Mouse (Mus musculus) liver, adult 2 months (tissue): ENCODE measurements around the gene Adamts18.

Experiments used
- CTCF ChIP-seq: fragments of 200-500 bp; IDR thresholded peaks from 2 replicates; pipeline ENCODE4 v1.5.1; 2011; ENCODE audit warnings: low read depth, low read length, control low read depth
- POLR2A ChIP-seq: fragments of 200-500 bp; IDR thresholded peaks from 2 replicates; pipeline ENCODE4 v1.6.1; 2011; ENCODE audit warnings: low read length, control low read depth; ENCODE audit not compliant: insufficient read depth; ENCODE audit errors: extremely low read depth

DNA sequence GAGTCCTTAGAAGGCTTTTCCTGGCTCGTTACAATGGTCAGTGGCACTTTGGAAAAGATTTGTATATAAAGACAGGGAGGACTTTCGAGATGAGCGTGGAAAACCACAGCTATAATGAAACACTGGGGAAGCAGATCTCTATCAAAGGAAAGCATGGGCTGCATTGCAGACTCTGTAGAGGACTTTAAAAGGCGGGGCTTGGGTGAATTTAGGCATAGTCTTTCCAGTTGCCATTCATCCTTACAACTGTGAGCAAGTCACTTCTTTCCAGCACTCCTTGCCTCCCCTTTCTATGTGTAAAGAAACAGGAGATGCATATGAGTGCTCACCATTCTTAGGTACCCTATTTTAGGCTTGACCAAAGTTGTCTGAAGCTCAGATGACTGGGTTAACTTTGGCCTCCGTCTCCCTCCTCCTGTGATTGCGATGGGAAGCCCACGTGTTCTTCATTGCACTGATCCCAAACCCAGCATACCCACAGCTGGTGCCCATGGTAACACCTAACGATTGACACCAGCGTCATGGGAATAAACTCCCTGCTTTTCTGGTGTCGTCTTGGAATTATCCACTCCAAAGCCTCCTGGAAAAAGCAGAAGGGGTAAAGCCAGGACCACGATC is 191.7 kb downstream of the Adamts18 start:
- no peak for TF ChIP-seq CTCF
- no peak for TF ChIP-seq POLR2A
